Mouse (Mus musculus) midbrain, embryonic 13.5 days (tissue): ENCODE measurements around the gene Car5a. TPM values are rescaled to one million over a fixed set of nuclear protein-coding genes. Genes with fewer than 3 reads are reported as not detected.

ENCODE experiments used
- ATAC-seq: fragments of 200-750 bp; cut with Nextera tagmentation; 2 replicates; pipeline ENCODE4 v1.8.0; 2017; ENCODE audit warnings: mild to moderate bottlenecking, moderate TSS enrichment, moderate library complexity
- H3K27ac ChIP-seq: fragments of 300-500 bp; sonication (generic); 2 replicates; pipeline ENCODE4 v1.5.1; 2015; ENCODE audit warnings: inconsistent platforms, mild to moderate bottlenecking, moderate library complexity
- H3K27me3 ChIP-seq: fragments of 300-500 bp; sonication (generic); 2 replicates; pipeline ENCODE4 v1.6.1; 2015; ENCODE audit warnings: mild to moderate bottlenecking, inconsistent platforms
- H3K36me3 ChIP-seq: fragments of 300-500 bp; sonication (generic); 2 replicates; pipeline ENCODE4 v1.6.1; 2015; ENCODE audit warnings: mild to moderate bottlenecking, inconsistent platforms
- H3K4me1 ChIP-seq: fragments of 300-500 bp; sonication (generic); replicated peaks from 2 replicates; pipeline ENCODE4 v1.6.1; 2015; ENCODE audit warnings: inconsistent platforms
- H3K4me2 ChIP-seq: fragments of 300-500 bp; sonication (generic); replicated peaks from 2 replicates; pipeline ENCODE4 v1.6.1; 2015; ENCODE audit warnings: moderate library complexity, mild to moderate bottlenecking, inconsistent platforms
- H3K4me3 ChIP-seq: fragments of 300-500 bp; sonication (generic); replicated peaks from 2 replicates; pipeline ENCODE4 v1.5.1; 2015; ENCODE audit warnings: mild to moderate bottlenecking, inconsistent platforms
- H3K9ac ChIP-seq: fragments of 300-500 bp; sonication (generic); replicated peaks from 2 replicates; pipeline ENCODE4 v1.6.1; 2015; ENCODE audit warnings: mild to moderate bottlenecking, inconsistent platforms
- H3K9me3 ChIP-seq: fragments of 300-500 bp; sonication (generic); 2 replicates; pipeline ENCODE4 v1.6.1; 2016; ENCODE audit warnings: mild to moderate bottlenecking, inconsistent platforms
- WGBS: fragments of 180-500 bp; shearing (Covaris S2); methylation state at CpG from one replicate; pipeline ENCODE4 v1.1.7; 2015; 5-methylcytosine and 5-hydroxymethylcytosine counted together
- polyA plus RNA-seq: library from polyadenylated mRNA; unstranded; fragments of >200 nt; fragmentation: Nextera tagmentation; extraction: Ambion mirVana; gene quantifications from 2 replicates; pipeline ENCODE4 v1.2.1, GENCODE M21; 2015

Car5a gene
- polyA plus RNA-seq, 1 experiment from 2014 or later, result 0.12 TPM

DNA sequence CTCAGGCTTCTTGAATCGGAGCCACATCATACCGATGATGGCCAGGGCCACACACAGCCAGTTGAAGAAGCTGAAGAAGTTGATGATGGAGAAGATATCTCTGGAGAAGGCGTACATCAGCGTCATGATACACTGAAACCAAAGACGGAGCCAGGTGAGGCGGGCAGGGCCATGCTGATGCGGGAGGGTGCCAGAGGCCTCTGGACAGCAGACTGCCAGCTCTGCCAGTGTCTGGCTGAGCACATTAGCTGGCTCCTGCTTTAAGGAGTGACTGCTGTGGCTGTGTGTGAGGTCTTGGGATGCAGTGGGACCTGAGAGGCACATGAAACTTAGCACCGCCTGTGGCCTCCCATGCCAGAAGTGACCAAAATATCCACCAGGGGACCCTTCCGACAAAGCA, 59.7 kb downstream of the Car5a start:
- peaks cover 70% of the 10 kb centered on the region for H3K36me3 ChIP-seq
- 94% methylated on average over 9 of the region's 9 CpGs for WGBS
- H3K9ac ChIP-seq, result no peak overlapping the region
- no peak overlapping the region for H3K4me2 ChIP-seq
- no peaks in the 10 kb centered on the region for H3K4me1 ChIP-seq
- no peak overlapping the region for H3K27ac ChIP-seq
- H3K27me3 ChIP-seq, result no peaks in the 10 kb centered on the region
- no peak overlapping the region for H3K4me3 ChIP-seq
- H3K9me3 ChIP-seq, result no peaks in the 10 kb centered on the region
- ATAC-seq, result no peak

DNA sequence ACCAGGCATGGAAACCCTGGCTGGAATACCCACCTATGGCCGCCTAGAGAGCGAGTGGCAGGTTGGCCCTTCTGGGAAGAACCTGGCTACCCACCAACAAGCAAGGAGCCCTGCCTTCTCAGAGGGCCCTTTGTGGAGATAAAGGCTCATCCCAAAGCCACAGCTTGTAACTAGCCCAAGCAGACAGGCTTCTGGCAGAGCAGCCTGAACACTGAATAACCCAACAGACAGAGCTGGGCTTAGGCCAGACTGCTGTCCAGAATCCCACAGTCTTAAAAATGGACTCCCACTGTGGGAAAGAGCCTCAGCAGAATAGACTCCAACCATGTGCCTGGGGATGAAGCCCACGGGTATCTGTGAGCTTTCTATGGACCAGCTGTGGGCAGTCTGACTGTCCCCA, 60.5 kb downstream of the Car5a start:
- no peaks in the 10 kb centered on the region for H3K9me3 ChIP-seq
- peaks cover 70% of the 10 kb centered on the region for H3K36me3 ChIP-seq
- H3K4me1 ChIP-seq, result no peaks in the 10 kb centered on the region
- no peak overlapping the region for H3K9ac ChIP-seq
- H3K4me2 ChIP-seq, result no peak overlapping the region
- no peak overlapping the region for H3K27ac ChIP-seq
- no peak overlapping the region for H3K4me3 ChIP-seq
- ATAC-seq, result no peak
- 92% methylated on average over 3 of the region's 3 CpGs for WGBS
- H3K27me3 ChIP-seq, result no peaks in the 10 kb centered on the region

DNA sequence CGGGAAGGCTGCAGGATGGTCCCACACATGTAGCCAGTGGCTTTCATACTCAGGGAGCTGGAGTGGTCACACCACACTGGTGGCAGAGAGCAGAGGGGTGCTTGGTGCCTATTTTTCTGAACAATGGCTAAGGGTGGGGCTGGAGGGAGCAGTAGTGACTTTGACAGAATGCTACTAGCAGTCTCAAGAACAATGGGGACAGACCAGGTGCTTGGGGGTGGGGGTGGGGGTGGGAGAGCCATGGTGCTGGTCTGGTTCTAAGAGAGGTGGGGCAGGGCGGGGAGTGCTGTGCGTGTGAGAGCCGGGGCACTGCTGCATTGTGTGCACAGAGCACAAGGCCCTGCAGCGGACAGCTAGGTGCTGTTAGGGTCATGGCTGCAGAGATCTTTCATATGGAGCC, 62.8 kb downstream of the Car5a start:
- H3K4me3 ChIP-seq, result no peak overlapping the region
- no peaks in the 10 kb centered on the region for H3K4me1 ChIP-seq
- 83% methylated on average over 5 of the region's 5 CpGs for WGBS
- ATAC-seq, result no peak
- no peaks in the 10 kb centered on the region for H3K27me3 ChIP-seq
- H3K36me3 ChIP-seq, result peaks cover 55% of the 10 kb centered on the region
- H3K4me2 ChIP-seq, result no peak overlapping the region
- no peaks in the 10 kb centered on the region for H3K9me3 ChIP-seq
- no peak overlapping the region for H3K27ac ChIP-seq
- no peak overlapping the region for H3K9ac ChIP-seq

DNA sequence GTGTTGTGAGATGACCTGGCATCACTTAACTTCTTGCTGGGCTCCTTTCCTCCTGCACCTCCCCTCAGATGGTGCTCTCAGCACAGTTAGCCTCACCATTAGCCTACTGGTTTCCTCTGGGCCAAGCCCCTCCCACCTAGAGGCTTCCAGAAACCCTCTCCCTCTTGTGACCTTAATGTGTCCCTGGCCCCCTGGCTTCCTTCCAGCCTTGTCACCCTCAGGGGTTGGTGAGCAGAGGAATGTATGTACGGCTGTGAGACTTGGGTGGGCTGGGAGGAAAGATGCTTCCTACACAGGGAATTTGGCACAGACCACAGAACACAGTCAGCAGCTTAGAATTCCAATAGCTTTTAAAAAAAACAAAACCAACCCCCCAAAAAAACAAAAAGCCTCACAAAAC, 63.9 kb downstream of the Car5a start:
- no peak overlapping the region for H3K4me3 ChIP-seq
- H3K4me1 ChIP-seq, result no peaks in the 10 kb centered on the region
- no peak overlapping the region for H3K9ac ChIP-seq
- H3K9me3 ChIP-seq, result no peaks in the 10 kb centered on the region
- no peak for ATAC-seq
- H3K36me3 ChIP-seq, result peaks cover 44% of the 10 kb centered on the region
- 85% methylated on average over 1 of the region's 1 CpGs for WGBS
- H3K4me2 ChIP-seq, result no peak overlapping the region
- no peak overlapping the region for H3K27ac ChIP-seq
- H3K27me3 ChIP-seq, result no peaks in the 10 kb centered on the region

DNA sequence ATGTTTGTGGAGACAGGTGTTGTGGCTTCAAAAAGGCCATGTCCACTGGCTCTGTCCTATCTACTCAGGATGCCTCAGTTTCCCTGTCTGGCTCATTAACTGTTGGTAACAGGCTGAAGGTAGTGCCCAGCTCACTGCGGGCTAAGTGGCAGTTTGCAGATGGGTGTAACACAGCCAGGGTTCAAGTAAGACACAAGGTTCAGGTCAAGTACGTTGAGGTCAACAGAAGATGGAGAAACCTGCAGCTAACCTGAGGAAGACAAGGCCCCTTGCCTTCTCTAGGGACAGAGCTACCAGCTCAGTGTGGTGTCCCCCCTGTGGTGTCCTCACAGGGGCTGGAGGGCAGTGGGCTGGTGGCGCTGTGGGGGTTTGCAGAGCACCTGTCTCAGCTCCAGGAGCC, 65.0 kb downstream of the Car5a start:
- no peak overlapping the region for H3K27ac ChIP-seq
- H3K4me3 ChIP-seq, result no peak overlapping the region
- 84% methylated on average over 3 of the region's 3 CpGs for WGBS
- no peak overlapping the region for H3K4me2 ChIP-seq
- H3K9ac ChIP-seq, result no peak overlapping the region
- no peaks in the 10 kb centered on the region for H3K27me3 ChIP-seq
- H3K9me3 ChIP-seq, result no peaks in the 10 kb centered on the region
- no peaks in the 10 kb centered on the region for H3K4me1 ChIP-seq
- ATAC-seq, result no peak
- peaks cover 33% of the 10 kb centered on the region for H3K36me3 ChIP-seq

DNA sequence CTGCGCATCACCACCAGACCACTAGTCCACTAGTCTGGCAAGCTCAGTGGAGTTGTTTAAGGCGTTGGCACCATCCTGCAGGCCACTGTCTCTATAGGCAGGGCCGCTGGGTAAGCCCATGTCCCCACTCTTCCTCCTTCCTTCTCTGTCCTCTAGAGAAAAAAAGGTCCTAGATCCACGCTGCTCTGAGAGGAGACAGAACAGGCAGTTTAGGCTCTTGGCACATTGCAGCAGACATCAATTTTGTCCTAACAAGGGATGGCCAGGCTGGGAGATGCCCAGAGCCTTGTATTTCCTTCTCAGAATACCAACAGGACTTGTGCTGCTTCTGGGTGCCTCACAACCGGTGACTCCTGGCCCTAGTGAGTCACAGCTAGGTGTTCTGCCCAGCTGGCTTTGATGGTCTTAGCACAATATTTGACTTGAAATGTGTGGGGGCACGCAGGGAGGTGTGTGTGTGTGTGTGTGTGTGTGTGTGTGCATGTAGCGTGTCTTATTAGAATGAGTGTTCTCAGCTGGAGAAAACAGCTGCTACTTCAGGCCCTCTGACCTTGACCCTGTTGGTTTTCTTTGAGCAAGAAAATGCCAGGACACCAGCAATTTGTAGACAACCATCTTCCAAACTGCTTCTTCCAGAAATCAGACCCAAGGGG, 66.8 kb downstream of the Car5a start:
- Histone ChIP-seq H3K4me1 (no peaks in the 10 kb centered on the region), H3K9me3 (no peaks in the 10 kb centered on the region), H3K9ac (no peak overlapping the region), H3K4me3 (no peak overlapping the region), H3K27ac (no peak overlapping the region), H3K36me3 (peaks cover 15% of the 10 kb centered on the region), H3K4me2 (no peak overlapping the region), H3K27me3 (no peaks in the 10 kb centered on the region)
- ATAC-seq, result no peak
- 87% methylated on average over 7 of the region's 7 CpGs for WGBS

DNA sequence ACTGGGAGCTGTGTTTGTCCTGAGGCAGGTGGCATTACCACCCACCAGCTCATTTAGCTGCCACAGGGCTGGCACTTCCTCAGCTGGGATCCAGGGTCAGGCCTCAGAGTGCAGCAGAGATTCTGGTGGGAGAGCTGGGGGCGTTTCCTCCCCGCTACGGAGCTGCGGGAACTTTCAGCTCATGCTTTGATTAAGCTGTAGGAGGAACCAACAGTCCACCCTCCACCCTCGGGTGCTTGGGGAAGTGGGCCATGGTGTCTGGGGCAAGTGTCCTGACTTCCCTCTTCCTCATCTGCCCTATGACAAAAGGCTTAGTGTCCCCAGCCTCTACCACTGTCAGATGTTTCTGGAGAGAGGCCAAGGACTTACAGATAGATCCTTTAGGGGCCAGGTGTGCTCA, 67.5 kb downstream of the Car5a start:
- no peak overlapping the region for H3K4me3 ChIP-seq
- peaks cover 4% of the 10 kb centered on the region for H3K4me1 ChIP-seq
- ATAC-seq, result no peak
- H3K4me2 ChIP-seq, result no peak overlapping the region
- no peak overlapping the region for H3K27ac ChIP-seq
- H3K9ac ChIP-seq, result no peak overlapping the region
- no peaks in the 10 kb centered on the region for H3K9me3 ChIP-seq
- peaks cover 8% of the 10 kb centered on the region for H3K36me3 ChIP-seq
- WGBS, result 81% methylated on average over 5 of the region's 5 CpGs
- no peaks in the 10 kb centered on the region for H3K27me3 ChIP-seq

DNA sequence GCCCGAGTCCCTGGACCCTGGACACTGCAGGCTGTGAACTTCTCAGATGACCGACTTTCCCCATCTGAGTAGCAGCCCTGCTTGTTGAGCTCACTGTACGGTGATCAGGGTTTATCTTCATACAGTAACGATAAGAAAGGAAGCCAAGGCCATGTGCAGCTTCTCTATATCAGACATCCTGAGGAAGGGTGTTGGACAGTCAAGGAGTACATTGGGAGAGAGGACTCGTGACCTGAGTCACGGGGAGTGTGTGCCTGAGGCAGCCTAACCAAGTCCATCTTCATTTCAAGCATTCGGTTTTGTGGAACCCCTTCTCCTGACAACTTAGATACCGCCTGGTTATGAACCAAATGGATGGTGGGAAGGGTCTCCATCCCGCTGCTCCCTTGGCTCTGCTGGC, 69.2 kb downstream of the Car5a start:
- no peak overlapping the region for H3K27ac ChIP-seq
- WGBS, result 89% methylated on average over 9 of the region's 9 CpGs

DNA sequence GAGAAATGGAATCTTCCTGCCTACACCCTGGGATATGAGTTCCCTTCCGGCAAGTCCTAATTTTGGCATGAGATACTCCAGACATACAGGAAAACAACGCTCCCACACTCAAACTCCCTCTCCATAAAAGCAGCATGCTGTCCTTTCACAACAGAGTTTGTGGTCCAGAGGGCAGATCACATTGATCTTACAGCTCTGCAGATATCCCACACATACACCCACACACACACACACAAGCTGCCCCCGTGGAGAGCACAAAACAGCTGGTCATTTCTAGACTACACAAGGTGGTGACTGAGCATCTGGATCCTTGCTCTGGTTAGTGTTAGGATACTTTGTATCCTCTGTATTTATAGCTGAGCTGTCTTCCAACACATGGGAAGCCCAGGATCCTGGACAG, 69.7 kb downstream of the Car5a start:
- H3K4me3 ChIP-seq, result no peak overlapping the region
- WGBS, result 90% methylated on average over 3 of the region's 3 CpGs
- H3K27me3 ChIP-seq, result no peaks in the 10 kb centered on the region
- H3K9ac ChIP-seq, result no peak overlapping the region
- no peak overlapping the region for H3K4me2 ChIP-seq
- H3K36me3 ChIP-seq, result no peaks in the 10 kb centered on the region
- no peak overlapping the region for H3K27ac ChIP-seq
- H3K9me3 ChIP-seq, result no peaks in the 10 kb centered on the region
- peaks cover 9% of the 10 kb centered on the region for H3K4me1 ChIP-seq
- no peak for ATAC-seq

More for the DNA sequence above, 69.2 kb downstream of the Car5a start:
- Histone ChIP-seq H3K27me3 (no peaks in the 10 kb centered on the region), H3K36me3 (no peaks in the 10 kb centered on the region), H3K9ac (no peak overlapping the region), H3K4me2 (no peak overlapping the region), H3K4me1 (peaks cover 9% of the 10 kb centered on the region), H3K4me3 (no peak overlapping the region), H3K9me3 (no peaks in the 10 kb centered on the region)
- no peak for ATAC-seq

DNA sequence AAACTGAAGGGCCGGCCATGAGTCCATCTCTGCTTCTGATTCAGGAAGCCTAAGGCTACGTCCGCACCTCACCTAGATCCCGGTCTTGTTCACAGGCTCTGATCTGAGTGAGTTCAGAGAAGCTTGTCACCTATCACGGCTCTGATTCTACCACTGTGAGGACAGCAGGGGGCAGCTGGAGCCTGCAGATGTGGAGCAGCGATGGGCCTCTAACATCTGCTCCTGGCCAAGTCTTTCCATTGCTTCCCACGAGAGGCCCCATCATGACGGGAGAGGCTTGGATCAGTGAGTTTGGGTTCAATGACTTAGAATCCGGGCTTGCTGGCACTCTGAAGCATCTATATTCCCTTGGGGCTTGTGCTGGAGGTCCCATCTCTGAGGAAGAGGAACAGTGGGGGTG, 70.7 kb downstream of the Car5a start:
- Histone ChIP-seq H3K27me3 (no peaks in the 10 kb centered on the region), H3K4me1 (peaks cover 9% of the 10 kb centered on the region), H3K4me3 (no peak overlapping the region), H3K4me2 (no peak overlapping the region), H3K9me3 (no peaks in the 10 kb centered on the region), H3K9ac (no peak overlapping the region), H3K27ac (no peak overlapping the region), H3K36me3 (no peaks in the 10 kb centered on the region)
- no peak for ATAC-seq
- WGBS, result 70% methylated on average over 9 of the region's 9 CpGs

DNA sequence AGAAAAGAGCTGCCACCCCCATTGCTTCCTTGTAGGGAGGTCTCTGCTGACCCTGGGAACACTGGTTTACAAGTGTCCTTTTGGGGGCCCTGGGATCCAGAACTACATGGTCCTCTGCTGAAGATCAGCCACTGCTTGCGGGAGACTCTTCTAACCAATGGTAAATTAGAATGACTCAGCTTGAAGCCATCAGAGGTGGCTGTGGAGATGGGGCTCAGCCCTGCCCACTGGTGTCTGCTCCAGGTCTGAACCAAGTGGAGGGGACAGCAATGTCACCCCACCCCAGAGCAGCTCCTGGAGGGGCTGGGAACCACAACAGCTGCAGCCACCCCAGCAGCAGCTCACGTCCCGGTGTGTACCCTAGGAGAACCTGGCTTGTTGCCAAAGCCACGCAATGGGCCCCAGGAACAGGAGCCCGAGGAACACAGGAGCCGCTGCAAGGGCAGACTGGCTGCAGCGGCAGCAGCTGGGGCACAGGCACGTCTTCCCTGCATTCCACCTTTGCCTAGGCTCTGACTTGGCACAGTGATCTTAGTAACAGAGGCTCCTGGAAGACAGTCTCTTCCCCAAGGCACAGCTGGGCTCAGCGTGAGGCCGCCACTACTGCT, 72.8 kb downstream of the Car5a start:
- Histone ChIP-seq H3K4me3 (no peak overlapping the region), H3K36me3 (no peaks in the 10 kb centered on the region), H3K4me2 (no peak overlapping the region), H3K27ac (no peak overlapping the region), H3K9me3 (no peaks in the 10 kb centered on the region), H3K27me3 (no peaks in the 10 kb centered on the region), H3K4me1 (peaks cover 9% of the 10 kb centered on the region), H3K9ac (no peak overlapping the region)
- no peak for ATAC-seq
- 28% methylated on average over 10 of the region's 10 CpGs for WGBS

DNA sequence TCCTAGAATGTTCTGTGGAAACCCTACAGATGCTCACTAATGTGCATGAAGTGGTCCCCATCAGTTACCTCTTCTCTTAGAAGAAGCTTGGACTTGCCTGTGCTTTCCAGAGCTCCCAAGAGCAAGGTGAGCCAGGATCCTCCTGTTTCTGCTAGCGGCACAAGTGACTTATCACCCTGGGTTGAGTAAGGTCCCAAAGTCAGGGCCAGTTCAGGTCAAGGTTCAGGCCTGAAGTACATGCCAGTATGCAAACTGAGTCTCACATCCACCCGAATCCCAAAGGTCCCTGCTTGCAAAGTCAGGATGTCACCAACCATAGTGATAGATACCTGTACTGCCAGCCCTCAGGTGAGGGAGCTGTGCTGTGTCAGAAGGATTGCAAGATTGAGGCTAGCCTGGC, 74.5 kb downstream of the Car5a start:
- H3K27me3 ChIP-seq, result no peaks in the 10 kb centered on the region
- no peak overlapping the region for H3K9ac ChIP-seq
- no peak overlapping the region for H3K4me3 ChIP-seq
- no peak for ATAC-seq
- WGBS, result 86% methylated on average over 2 of the region's 2 CpGs
- H3K36me3 ChIP-seq, result no peaks in the 10 kb centered on the region
- H3K9me3 ChIP-seq, result no peaks in the 10 kb centered on the region
- no peak overlapping the region for H3K27ac ChIP-seq
- peaks cover 9% of the 10 kb centered on the region for H3K4me1 ChIP-seq
- H3K4me2 ChIP-seq, result no peak overlapping the region

DNA sequence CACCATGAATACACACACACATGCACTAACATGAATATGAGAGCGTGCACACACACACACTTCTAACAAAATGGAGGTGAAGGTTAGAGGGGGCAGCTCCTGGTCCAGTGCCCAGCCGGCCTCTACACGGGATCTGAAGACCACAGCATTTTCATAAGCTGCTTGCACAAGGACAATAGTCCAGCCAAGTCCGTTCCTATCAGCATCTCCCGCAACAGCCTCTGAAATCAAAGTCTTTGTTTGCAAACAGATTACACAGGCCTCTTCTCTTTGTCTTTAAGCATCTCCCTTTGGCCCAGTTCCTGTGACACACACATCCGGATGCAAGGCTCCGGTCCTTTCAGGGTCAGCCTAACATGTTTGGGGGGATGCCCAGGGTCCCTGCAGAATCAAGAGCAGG, 75.8 kb downstream of the Car5a start:
- Histone ChIP-seq H3K9ac (no peak overlapping the region), H3K27me3 (no peaks in the 10 kb centered on the region), H3K9me3 (no peaks in the 10 kb centered on the region), H3K4me3 (no peak overlapping the region), H3K36me3 (no peaks in the 10 kb centered on the region), H3K27ac (no peak overlapping the region), H3K4me2 (no peak overlapping the region), H3K4me1 (peaks cover 9% of the 10 kb centered on the region)
- no peak for ATAC-seq
- 77% methylated on average over 7 of the region's 7 CpGs for WGBS
